ENCODE assay signal across 9 mouse cellular contexts in genomic region chr4:128716279-128716678, GRCm38 (mm10). TPM values are rescaled to one million over a fixed set of nuclear protein-coding genes. Genes with fewer than 3 reads are reported as not detected.
DNase-seq lines count a peak whose midpoint lies in the region; ATAC-seq and TF ChIP-seq lines count a peak whose summit lies in the region.
"Had no signal": no experiment of that assay in that cellular context is flagged by ENCODE, and none has a peak within 500 bp of the region (broad histone marks: within the 10 kb centered on the region; RNA-seq: fewer than 3 reads in every experiment).

No protein-coding gene starts in this region.

- no peaks in the 10 kb centered on the region for H3K27me3 ChIP-seq in kidney, embryonic 14.5 days (ENCODE audit: control insufficient read depth, insufficient read depth, low read length)
- H3K27me3 ChIP-seq in kidney, adult 2 months (replicated peaks; ENCODE audit: control insufficient read depth, insufficient read depth, low read length), result no peaks in the 10 kb centered on the region
- H3K27me3 ChIP-seq in embryonic facial prominence, embryonic 12.5 days, result no peaks in the 10 kb centered on the region
- H3K27me3 ChIP-seq in hindbrain, embryonic 15.5 days, result no peaks in the 10 kb centered on the region
- H3K27me3 ChIP-seq in midbrain, postnatal 0 days (ENCODE audit: insufficient read depth, low read length), result no peaks in the 10 kb centered on the region

- no peak for TF ChIP-seq CTCF in kidney, adult 2 months (conservative IDR thresholded peaks at IDR 0.05; ENCODE audit: insufficient read depth, insufficient read length, low read depth, low read length)
- TF ChIP-seq CTCF in midbrain, postnatal 0 days (IDR thresholded peaks at IDR 0.05), result no peak

- TF ChIP-seq POLR2A in kidney, adult 2 months (IDR thresholded peaks at IDR 0.05; ENCODE audit: low read depth, low read length), result no peak

- no peak for ATAC-seq in kidney, embryonic 14.5 days (ENCODE audit: low FRiP score, low TSS enrichment)
- ATAC-seq in embryonic facial prominence, embryonic 12.5 days (ENCODE audit: insufficient number of reproducible peaks, insufficient read depth, low FRiP score, low TSS enrichment), result no peak
- ATAC-seq in hindbrain, embryonic 15.5 days (ENCODE audit: low FRiP score, low read depth), result no peak
- ATAC-seq in midbrain, postnatal 0 days (ENCODE audit: low FRiP score), result no peak
- ATAC-seq: activated CD4-positive, CD25-positive, alpha-beta regulatory T cell, adult 4 months had no signal

- DNase-seq in kidney, adult 2 months, result no peak
- DNase-seq in midbrain, postnatal 0 days (ENCODE audit: low spot score), result no peak
- DNase-seq in gastrocnemius, adult 8-10 months (ENCODE audit: low spot score in 2 of 2), result no peak
- DNase-seq in ovary, postnatal 14 days (ENCODE audit: low spot score), result no peak
- DNase-seq in spleen, adult 18-20 months, result no peak

- peaks cover 48% of the 10 kb centered on the region for H3K4me1 ChIP-seq in kidney, embryonic 14.5 days (ENCODE audit: control insufficient read depth, insufficient read depth, low read length)
- H3K4me1 ChIP-seq in kidney, adult 2 months (ENCODE audit: control insufficient read depth, insufficient read depth, low read length), result peaks cover 5% of the 10 kb centered on the region
- H3K4me1 ChIP-seq in embryonic facial prominence, embryonic 12.5 days, result peaks cover 57% of the 10 kb centered on the region
- H3K4me1 ChIP-seq in hindbrain, embryonic 15.5 days (replicated peaks), result peaks cover 68% of the 10 kb centered on the region
- H3K4me1 ChIP-seq in midbrain, postnatal 0 days (ENCODE audit: insufficient read depth, low read length), result peaks cover 27% of the 10 kb centered on the region

- WGBS in kidney, embryonic 14.5 days, result 11% methylated on average over 4 of the region's 4 CpGs
- WGBS in kidney, adult 2 months, result 57% methylated on average over 4 of the region's 4 CpGs
- WGBS in embryonic facial prominence, embryonic 12.5 days, result 4% methylated on average over 4 of the region's 4 CpGs
- WGBS in hindbrain, embryonic 15.5 days, result 8% methylated on average over 4 of the region's 4 CpGs
- WGBS in midbrain, postnatal 0 days, result 8% methylated on average over 4 of the region's 4 CpGs

- no peak overlapping the region for H3K9ac ChIP-seq in kidney, embryonic 14.5 days (ENCODE audit: low read depth, low read length)
- 0 out of 2 replicates have a peak overlapping the region, but pooled peaks have one; percentile 16 for H3K9ac ChIP-seq in embryonic facial prominence, embryonic 12.5 days
- 0 out of 2 replicates have a peak overlapping the region, but pooled peaks have one; percentile 11 for H3K9ac ChIP-seq in hindbrain, embryonic 15.5 days
- H3K9ac ChIP-seq in midbrain, postnatal 0 days (replicated peaks; ENCODE audit: low read length, poor library complexity, severe bottlenecking), result 0 out of 2 replicates have a peak overlapping the region, but pooled peaks have one; percentile 24

- H3K4me3 ChIP-seq in kidney, embryonic 14.5 days (ENCODE audit: low read length), result no peak overlapping the region
- no peak overlapping the region for H3K4me3 ChIP-seq in kidney, adult 2 months (ENCODE audit: insufficient read depth, low read depth, low read length)
- 0 out of 2 replicates have a peak overlapping the region, but pooled peaks have one; percentile 2 for H3K4me3 ChIP-seq in embryonic facial prominence, embryonic 12.5 days
- H3K4me3 ChIP-seq in hindbrain, embryonic 15.5 days, result no peak overlapping the region
- no peak overlapping the region for H3K4me3 ChIP-seq in midbrain, postnatal 0 days (ENCODE audit: low read depth, low read length)

- H3K4me2 ChIP-seq in kidney, embryonic 14.5 days (replicated peaks; ENCODE audit: low read depth, low read length), result no peak overlapping the region; the same call in 1 of the 2 replicates
- H3K4me2 ChIP-seq in embryonic facial prominence, embryonic 12.5 days (replicated peaks), result peak overlapping the region; percentile 41
- peak overlapping the region; percentile 38 for H3K4me2 ChIP-seq in hindbrain, embryonic 15.5 days
- peak overlapping the region; percentile 21 for H3K4me2 ChIP-seq in midbrain, postnatal 0 days (ENCODE audit: low read depth, low read length, poor library complexity, severe bottlenecking)

- no peaks in the 10 kb centered on the region for H3K9me3 ChIP-seq in kidney, embryonic 14.5 days (ENCODE audit: control insufficient read depth, low read length)
- no peaks in the 10 kb centered on the region for H3K9me3 ChIP-seq in embryonic facial prominence, embryonic 12.5 days
- no peaks in the 10 kb centered on the region for H3K9me3 ChIP-seq in hindbrain, embryonic 15.5 days
- H3K9me3 ChIP-seq in midbrain, postnatal 0 days (ENCODE audit: low read length), result no peaks in the 10 kb centered on the region

- no peaks in the 10 kb centered on the region for H3K36me3 ChIP-seq in kidney, embryonic 14.5 days (ENCODE audit: control insufficient read depth, insufficient read depth, low read length)
- H3K36me3 ChIP-seq in kidney, adult 2 months (ENCODE audit: control insufficient read depth, insufficient read depth, low read length), result no peaks in the 10 kb centered on the region
- no peaks in the 10 kb centered on the region for H3K36me3 ChIP-seq in embryonic facial prominence, embryonic 12.5 days
- H3K36me3 ChIP-seq in hindbrain, embryonic 15.5 days, result 0 out of 2 replicates have a peak, but pooled peaks cover 2% of the 10 kb centered on the region
- H3K36me3 ChIP-seq in midbrain, postnatal 0 days (ENCODE audit: insufficient read depth, low read length), result peaks cover 2% of the 10 kb centered on the region; the same call in 1 of the 2 replicates

- H3K27ac ChIP-seq in kidney, embryonic 14.5 days (ENCODE audit: low read depth, low read length), result peak overlapping the region; percentile 80
- H3K27ac ChIP-seq in kidney, adult 2 months (ENCODE audit: insufficient read depth, low read depth, low read length), result no peak overlapping the region
- peak overlapping the region; percentile 87 for H3K27ac ChIP-seq in embryonic facial prominence, embryonic 12.5 days
- peak overlapping the region; percentile 89 for H3K27ac ChIP-seq in hindbrain, embryonic 15.5 days (replicated peaks)
- H3K27ac ChIP-seq in midbrain, postnatal 0 days (ENCODE audit: low read depth, low read length), result peak overlapping the region; percentile 90

RNA-seq across cellular contexts. Expression of gene A3galt2, which starts 38.9 kb away (rescaled TPM):
- 0.23 and 0.49 TPM in 2 replicates for polyA plus RNA-seq in kidney, embryonic 14.5 days (2014; fragmentation: Nextera tagmentation; extraction: Ambion mirVana)
- polyA plus RNA-seq in kidney, adult 2 months (2012; rRNA removed), result 0.16 and 0.39 TPM in 2 replicates
- 0.18 and 0.19 TPM in 2 replicates for polyA plus RNA-seq in embryonic facial prominence, embryonic 12.5 days (2016; fragmentation: Nextera tagmentation; extraction: Ambion mirVana)
- 0.18 and 0.24 TPM in 2 replicates for polyA plus RNA-seq in hindbrain, embryonic 15.5 days (2015; fragmentation: Nextera tagmentation; extraction: Ambion mirVana)
- 0.19 and 0.38 TPM in 2 replicates for total RNA-seq in midbrain, postnatal 0 days (2014; rRNA removed)
- 0.05 TPM in 1 of 2 replicates, not detected in the other for polyA plus RNA-seq in midbrain, postnatal 0 days (2015; fragmentation: Nextera tagmentation; extraction: Ambion mirVana)
- not detected for total RNA-seq in gastrocnemius, adult 8-10 months (2022)
- polyA plus RNA-seq: activated CD4-positive, CD25-positive, alpha-beta regulatory T cell, adult 4 months had no signal
